Mouse (Mus musculus) liver, embryonic 13.5 days (tissue): Measurements from ENCODE around the gene Tmprss6. TPM values are rescaled to one million over a fixed set of nuclear protein-coding genes. Genes with fewer than 3 reads are reported as not detected.

ENCODE experiments used
- ATAC-seq: fragments of 200-750 bp; cut with Nextera tagmentation; 2 replicates; pipeline ENCODE4 v1.8.0; 2017; ENCODE audit warnings: low read depth, mild to moderate bottlenecking, moderate number of reproducible peaks, moderate library complexity
- DNase-seq: peaks from one replicate; pipeline ENCODE4 v3.0.0; 2022
- H3K27ac ChIP-seq: fragments of 300-500 bp; sonication (generic); 2 replicates; pipeline ENCODE4 v1.5.1; 2015; ENCODE audit warnings: moderate library complexity, mild to moderate bottlenecking, inconsistent platforms
- H3K27me3 ChIP-seq: fragments of 300-500 bp; sonication (generic); 2 replicates; pipeline ENCODE4 v1.6.1; 2015; ENCODE audit warnings: mild to moderate bottlenecking, inconsistent platforms
- H3K36me3 ChIP-seq: fragments of 300-500 bp; sonication (generic); 2 replicates; pipeline ENCODE4 v1.6.1; 2015; ENCODE audit warnings: mild to moderate bottlenecking, inconsistent platforms
- H3K4me1 ChIP-seq: fragments of 300-500 bp; sonication (generic); replicated peaks from 2 replicates; pipeline ENCODE4 v1.6.1; 2015; ENCODE audit warnings: inconsistent platforms
- H3K4me2 ChIP-seq: fragments of 300-500 bp; sonication (generic); 2 replicates; pipeline ENCODE4 v1.6.1; 2015; ENCODE audit warnings: inconsistent platforms, mild to moderate bottlenecking, moderate library complexity
- H3K4me3 ChIP-seq: fragments of 300-500 bp; sonication (generic); replicated peaks from 2 replicates; pipeline ENCODE4 v1.5.1; 2015; ENCODE audit warnings: mild to moderate bottlenecking, inconsistent platforms
- H3K9ac ChIP-seq: fragments of 300-500 bp; sonication (generic); 2 replicates; pipeline ENCODE4 v1.6.1; 2015; ENCODE audit warnings: mild to moderate bottlenecking, inconsistent platforms
- H3K9me3 ChIP-seq: fragments of 300-500 bp; sonication (generic); replicated peaks from 2 replicates; pipeline ENCODE4 v1.6.1; 2016; ENCODE audit warnings: inconsistent platforms
- WGBS: fragments of 180-500 bp; shearing (Covaris S2); methylation state at CpG from one replicate; pipeline ENCODE4 v1.1.7; 2015; ENCODE audit not compliant: insufficient replicate concordance; 5-methylcytosine and 5-hydroxymethylcytosine counted together
- polyA plus RNA-seq: library from polyadenylated mRNA; unstranded; fragments of >200 nt; fragmentation: Nextera tagmentation; extraction: Ambion mirVana; gene quantifications from 2 replicates; pipeline ENCODE4 v1.2.1, GENCODE M21; 2015

Gene Tmprss6
- polyA plus RNA-seq, 1 experiment from 2014 or later = 7.8 TPM

DNA sequence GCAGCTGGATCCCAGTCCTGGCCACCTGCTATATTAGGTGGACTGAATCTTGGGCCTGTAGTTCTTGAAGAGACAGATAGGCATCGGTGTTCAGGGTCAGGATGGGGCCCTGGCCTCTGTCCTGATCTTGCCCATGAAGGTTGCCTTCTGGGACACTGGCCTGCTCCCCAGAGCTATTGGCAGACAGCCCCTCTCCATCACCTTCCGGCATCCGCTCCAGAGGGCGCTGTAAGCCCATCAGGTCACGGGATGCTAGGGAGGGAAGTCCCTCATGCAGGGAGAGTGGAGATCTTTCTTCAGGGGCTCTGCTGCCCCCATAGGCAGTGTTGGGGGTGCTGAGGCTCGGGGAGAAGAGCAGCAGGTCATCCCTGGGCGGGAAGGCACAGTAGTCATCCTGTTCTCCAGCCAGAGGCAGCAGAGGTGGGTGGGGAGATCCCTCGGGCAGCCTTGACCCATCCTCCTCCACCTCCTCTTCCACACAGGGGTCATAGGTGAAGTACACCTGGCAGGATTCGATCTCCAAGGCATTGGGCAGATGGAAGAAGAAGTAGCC is 13.1 kb upstream of the Tmprss6 start:
- ATAC-seq (0 out of 2 replicates have a peak, but pooled peaks have one; percentile 15), DNase-seq (no peak)
- WGBS = 37% methylated on average over 9 of the region's 9 CpGs
- Histone ChIP-seq H3K9me3 (no peaks in the 10 kb centered on the region), H3K4me1 (peaks cover 9% of the 10 kb centered on the region), H3K4me3 (no peak overlapping the region), H3K4me2 (no peak overlapping the region), H3K36me3 (no peaks in the 10 kb centered on the region), H3K27ac (no peak overlapping the region), H3K9ac (no peak overlapping the region), H3K27me3 (0 out of 2 replicates have a peak, but pooled peaks cover 4% of the 10 kb centered on the region)

DNA sequence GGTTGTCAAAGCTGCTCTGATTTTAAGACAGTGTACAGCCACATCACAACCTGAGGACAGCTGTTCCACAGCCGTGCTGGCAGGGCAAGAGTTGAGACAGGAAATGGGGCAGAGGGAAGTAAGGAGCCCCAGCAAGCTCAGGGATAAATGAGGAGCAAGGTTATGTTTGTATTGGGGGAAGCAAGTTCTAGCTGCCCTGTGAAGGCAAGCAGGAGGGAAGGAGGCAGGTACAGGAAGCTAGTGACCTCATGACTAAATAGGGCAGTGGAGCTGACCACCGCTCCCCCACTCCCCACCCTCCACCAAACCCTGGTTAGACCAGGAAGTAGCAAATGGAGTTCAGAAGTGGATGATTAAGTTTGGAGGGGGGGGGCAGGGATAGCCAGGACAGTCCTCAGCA is 12.6 kb upstream of the Tmprss6 start:
- H3K36me3 ChIP-seq = no peaks in the 10 kb centered on the region
- 0 out of 2 replicates have a peak, but pooled peaks cover 4% of the 10 kb centered on the region for H3K27me3 ChIP-seq
- H3K4me3 ChIP-seq = no peak overlapping the region
- 14% methylated on average over 2 of the region's 2 CpGs for WGBS
- H3K4me2 ChIP-seq = no peak overlapping the region
- ATAC-seq (no peak), DNase-seq (no peak)
- no peak overlapping the region for H3K9ac ChIP-seq
- H3K27ac ChIP-seq = no peak overlapping the region
- H3K9me3 ChIP-seq = no peaks in the 10 kb centered on the region
- H3K4me1 ChIP-seq = peaks cover 9% of the 10 kb centered on the region

DNA sequence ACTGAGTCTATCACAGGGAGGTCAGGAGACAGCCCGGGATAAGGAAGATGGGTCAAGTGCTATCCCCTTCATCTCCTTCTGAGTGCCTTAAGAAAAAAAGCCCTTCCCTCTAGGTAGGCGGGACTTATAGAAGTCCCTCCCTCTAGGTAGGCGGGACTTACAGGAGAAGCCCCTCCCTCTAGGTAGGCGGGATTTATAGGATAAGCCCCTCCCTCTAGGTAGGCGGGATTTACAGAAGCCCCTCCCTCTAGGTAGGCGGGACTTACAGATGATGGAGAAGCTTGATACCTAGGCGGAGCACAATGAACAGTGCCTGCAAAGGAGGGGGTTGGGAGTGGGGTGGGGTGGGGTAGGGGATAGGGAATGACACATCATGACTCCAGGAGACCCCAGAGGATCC is 11.7 kb upstream of the Tmprss6 start:
- no peak overlapping the region for H3K27ac ChIP-seq
- H3K9ac ChIP-seq = no peak overlapping the region
- no peaks in the 10 kb centered on the region for H3K36me3 ChIP-seq
- H3K4me2 ChIP-seq = no peak overlapping the region
- no peak overlapping the region for H3K4me3 ChIP-seq
- 0 out of 2 replicates have a peak, but pooled peaks cover 4% of the 10 kb centered on the region for H3K27me3 ChIP-seq
- no peak for ATAC-seq
- peaks cover 9% of the 10 kb centered on the region for H3K4me1 ChIP-seq
- 53% methylated on average over 7 of the region's 7 CpGs for WGBS
- DNase-seq = no peak
- no peaks in the 10 kb centered on the region for H3K9me3 ChIP-seq

DNA sequence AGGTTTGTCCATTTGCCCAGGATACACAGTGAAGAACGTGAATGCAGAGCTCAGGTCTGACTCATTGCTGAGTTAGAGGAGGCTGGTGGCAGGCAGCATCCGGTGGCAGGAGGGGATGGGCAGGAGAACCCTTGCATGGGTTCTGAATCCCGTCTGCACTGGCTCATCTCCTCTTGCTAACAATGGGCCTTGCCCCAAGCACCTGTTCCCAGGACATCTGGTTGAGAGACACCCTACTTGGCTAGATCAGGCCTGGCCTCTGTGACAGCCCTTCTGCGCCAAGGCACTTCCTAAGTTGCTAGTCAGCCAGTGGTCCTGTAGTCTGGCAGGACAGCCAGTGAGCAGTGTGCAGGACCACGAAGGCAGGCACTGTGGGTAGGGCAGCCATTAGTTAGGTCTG is 11.0 kb upstream of the Tmprss6 start:
- 54% methylated on average over 5 of the region's 5 CpGs for WGBS
- no peak overlapping the region for H3K9ac ChIP-seq
- no peak overlapping the region for H3K27ac ChIP-seq
- ATAC-seq = no peak
- H3K4me2 ChIP-seq = no peak overlapping the region
- H3K4me1 ChIP-seq = peaks cover 9% of the 10 kb centered on the region
- H3K4me3 ChIP-seq = no peak overlapping the region
- no peaks in the 10 kb centered on the region for H3K9me3 ChIP-seq
- no peaks in the 10 kb centered on the region for H3K36me3 ChIP-seq
- H3K27me3 ChIP-seq = 0 out of 2 replicates have a peak, but pooled peaks cover 4% of the 10 kb centered on the region
- DNase-seq = no peak

DNA sequence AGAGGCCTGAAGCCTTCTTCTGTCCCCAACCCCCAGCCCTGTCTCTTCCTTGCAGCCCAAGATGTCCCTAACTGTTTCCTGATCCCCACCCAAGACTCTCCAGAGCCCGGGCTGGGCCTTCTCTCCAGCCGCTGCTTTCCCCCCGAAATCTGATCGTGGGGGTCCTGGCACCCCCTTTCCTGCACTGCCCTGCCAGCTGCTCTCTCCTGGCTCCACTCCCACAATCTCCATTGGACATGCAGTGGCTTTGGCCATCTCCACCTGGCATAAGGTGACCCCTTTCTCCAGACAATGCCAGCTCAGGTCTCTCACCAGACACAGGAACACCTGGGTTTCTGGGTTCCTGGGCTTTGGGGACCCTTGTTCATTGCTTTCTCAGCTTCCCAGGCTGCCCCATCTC is 9.6 kb upstream of the Tmprss6 start:
- Histone ChIP-seq H3K4me1 (peaks cover 9% of the 10 kb centered on the region), H3K27me3 (no peaks in the 10 kb centered on the region), H3K27ac (no peak overlapping the region), H3K9ac (no peak overlapping the region), H3K4me2 (no peak overlapping the region), H3K4me3 (no peak overlapping the region), H3K36me3 (no peaks in the 10 kb centered on the region), H3K9me3 (no peaks in the 10 kb centered on the region)
- ATAC-seq = no peak
- no peak for DNase-seq
- 74% methylated on average over 4 of the region's 4 CpGs for WGBS

DNA sequence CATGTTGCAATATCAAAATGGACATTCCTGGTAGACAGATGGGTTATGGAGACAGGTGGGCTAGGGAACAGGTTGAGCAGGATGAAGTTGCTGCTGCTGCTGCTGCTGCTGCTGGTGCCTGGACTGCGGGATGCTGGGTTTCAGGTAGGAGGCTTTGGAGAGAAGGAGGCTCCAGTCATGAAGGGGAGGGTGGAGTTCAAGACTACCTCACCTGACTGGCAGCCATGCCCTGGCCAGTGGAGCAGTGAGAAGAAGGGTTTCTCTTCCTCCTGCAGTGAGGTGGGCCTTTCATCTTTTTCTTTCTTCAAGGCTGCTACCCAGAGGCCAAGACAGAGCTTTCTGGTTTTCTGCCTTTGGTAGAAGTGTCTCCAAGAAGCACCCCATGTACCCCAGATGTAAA is 8.4 kb upstream of the Tmprss6 start:
- ATAC-seq (no peak), DNase-seq (no peak)
- Histone ChIP-seq H3K27me3 (no peaks in the 10 kb centered on the region), H3K9ac (no peak overlapping the region), H3K9me3 (no peaks in the 10 kb centered on the region), H3K4me2 (no peak overlapping the region), H3K4me3 (no peak overlapping the region), H3K36me3 (no peaks in the 10 kb centered on the region), H3K4me1 (peaks cover 11% of the 10 kb centered on the region), H3K27ac (no peak overlapping the region)
- WGBS = 46% methylated on average over 1 of the region's 1 CpGs

DNA sequence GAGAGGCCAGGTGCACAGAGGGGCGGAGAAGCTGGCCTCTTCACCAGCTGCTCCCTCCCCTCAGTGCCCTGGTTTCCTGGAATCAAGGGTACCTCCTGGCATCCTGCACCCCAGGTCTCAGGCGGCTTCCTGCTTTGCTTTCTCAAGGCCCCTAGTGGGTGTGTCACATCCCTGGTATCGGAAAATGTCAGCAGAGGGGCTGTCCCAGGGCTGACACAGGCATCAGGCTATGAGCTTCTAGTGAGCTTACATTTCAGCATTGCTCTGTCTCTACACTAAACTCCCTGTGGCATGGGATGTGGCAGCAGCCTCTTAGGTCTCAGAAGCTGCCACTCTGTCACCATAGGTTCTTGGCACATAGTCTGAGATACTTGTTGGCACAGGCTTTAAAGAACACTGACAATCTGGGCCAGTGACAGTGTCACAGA is 7.2 kb upstream of the Tmprss6 start:
- WGBS = 46% methylated on average over 3 of the region's 3 CpGs
- DNase-seq (no peak), ATAC-seq (no peak)
- H3K4me1 ChIP-seq = peaks cover 8% of the 10 kb centered on the region; the same call in 1 of the 2 replicates
- no peak overlapping the region for H3K4me3 ChIP-seq
- H3K27ac ChIP-seq = no peak overlapping the region
- H3K36me3 ChIP-seq = no peaks in the 10 kb centered on the region
- H3K27me3 ChIP-seq = no peaks in the 10 kb centered on the region
- H3K9ac ChIP-seq = no peak overlapping the region
- H3K9me3 ChIP-seq = no peaks in the 10 kb centered on the region
- no peak overlapping the region for H3K4me2 ChIP-seq

DNA sequence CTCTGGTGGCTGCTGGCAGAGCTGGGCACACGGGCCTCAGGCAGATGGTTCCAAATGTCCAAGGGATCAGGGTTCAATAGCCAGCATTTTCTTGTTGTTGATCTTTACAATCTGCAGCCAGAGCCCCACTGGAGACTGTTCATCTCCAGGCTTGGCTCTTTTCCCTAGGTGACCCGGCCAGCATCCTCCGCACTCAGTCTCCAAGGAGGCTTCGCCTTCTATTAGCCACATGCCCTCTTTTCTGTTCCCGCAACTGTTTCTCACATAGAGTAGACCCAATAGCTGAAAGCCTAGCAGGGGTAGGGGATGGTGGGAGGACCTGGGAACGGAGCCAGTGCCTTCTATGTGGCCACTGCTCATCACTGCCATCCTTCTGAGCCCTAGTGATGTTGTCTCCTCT is 5.0 kb upstream of the Tmprss6 start:
- no peaks in the 10 kb centered on the region for H3K9me3 ChIP-seq
- peaks cover 15% of the 10 kb centered on the region for H3K4me1 ChIP-seq
- H3K9ac ChIP-seq = no peak overlapping the region
- no peak overlapping the region for H3K4me2 ChIP-seq
- ATAC-seq (no peak), DNase-seq (no peak)
- H3K4me3 ChIP-seq = no peak overlapping the region
- H3K27me3 ChIP-seq = no peaks in the 10 kb centered on the region
- no peak overlapping the region for H3K27ac ChIP-seq
- WGBS = 68% methylated on average over 6 of the region's 6 CpGs
- no peaks in the 10 kb centered on the region for H3K36me3 ChIP-seq

DNA sequence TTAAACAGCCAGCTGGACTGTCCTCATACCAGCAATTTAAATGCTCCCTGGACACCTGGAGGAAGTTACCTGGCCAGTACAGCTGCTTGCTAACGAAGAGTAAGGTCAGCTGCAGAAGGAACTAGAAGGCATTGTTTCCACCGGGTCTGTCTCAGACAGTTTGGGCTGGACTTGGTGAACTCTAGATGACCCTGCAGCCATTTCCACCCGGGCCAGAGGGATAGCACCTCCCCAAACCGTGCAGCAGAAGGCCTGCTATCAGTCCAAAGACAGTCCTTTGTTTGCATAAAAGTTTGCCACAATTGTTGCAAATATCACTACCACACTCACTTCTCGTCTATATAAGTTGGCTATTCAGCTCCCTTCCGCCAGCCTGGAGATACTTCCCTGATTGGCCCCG is 3.5 kb upstream of the Tmprss6 start:
- no peaks in the 10 kb centered on the region for H3K36me3 ChIP-seq
- H3K27ac ChIP-seq = no peak overlapping the region
- DNase-seq = no peak
- no peaks in the 10 kb centered on the region for H3K9me3 ChIP-seq
- H3K4me1 ChIP-seq = peaks cover 15% of the 10 kb centered on the region
- H3K4me3 ChIP-seq = no peak overlapping the region
- H3K9ac ChIP-seq = no peak overlapping the region
- no peak overlapping the region for H3K4me2 ChIP-seq
- no peaks in the 10 kb centered on the region for H3K27me3 ChIP-seq
- no peak for ATAC-seq
- WGBS = 29% methylated on average over 7 of the region's 7 CpGs

DNA sequence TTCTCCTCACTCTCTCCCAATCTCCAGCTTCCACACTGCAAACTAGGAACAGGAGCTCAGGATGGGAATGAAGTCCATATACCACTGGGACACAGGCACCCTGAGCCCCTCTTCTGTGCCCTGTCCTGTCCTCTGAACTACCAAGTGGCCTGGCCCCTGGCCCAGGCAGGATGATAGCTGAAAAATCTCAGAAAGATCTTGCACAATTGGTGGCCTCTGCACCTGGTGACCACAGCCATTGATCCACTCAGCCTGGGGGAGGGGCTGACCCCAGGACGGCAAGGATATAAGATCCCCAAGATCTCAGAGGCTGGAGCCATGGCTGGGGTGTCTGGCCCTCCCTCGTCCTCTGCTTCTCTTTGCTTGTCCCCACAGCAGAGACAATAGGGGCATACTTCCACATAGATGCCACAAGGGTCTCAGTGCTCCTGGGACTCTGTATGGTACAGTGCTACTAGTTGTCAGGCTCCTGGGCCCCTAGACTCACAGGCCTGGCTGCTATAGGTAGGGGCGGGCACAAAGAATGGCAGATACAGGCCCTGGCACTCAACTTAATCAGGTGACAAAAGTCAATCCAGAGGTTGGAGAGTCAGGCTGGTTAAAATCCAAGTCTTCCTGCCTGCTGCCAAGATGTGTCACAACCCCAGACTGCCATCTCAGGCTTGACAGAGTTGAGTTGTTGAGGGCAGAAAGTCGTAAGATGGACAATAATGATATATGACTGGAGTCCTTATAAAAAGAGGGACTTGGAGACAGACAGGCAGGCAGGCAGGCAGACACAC is 2.3 kb upstream of the Tmprss6 start:
- H3K36me3 ChIP-seq = no peaks in the 10 kb centered on the region
- peaks cover 15% of the 10 kb centered on the region for H3K4me1 ChIP-seq
- no peak for DNase-seq
- WGBS = 60% methylated on average over 4 of the region's 4 CpGs
- H3K9ac ChIP-seq = no peak overlapping the region
- peak overlapping the region; percentile 43 for H3K27ac ChIP-seq
- H3K27me3 ChIP-seq = no peaks in the 10 kb centered on the region
- no peak overlapping the region for H3K4me3 ChIP-seq
- H3K4me2 ChIP-seq = no peak overlapping the region
- no peaks in the 10 kb centered on the region for H3K9me3 ChIP-seq
- ATAC-seq = peak; percentile 59

DNA sequence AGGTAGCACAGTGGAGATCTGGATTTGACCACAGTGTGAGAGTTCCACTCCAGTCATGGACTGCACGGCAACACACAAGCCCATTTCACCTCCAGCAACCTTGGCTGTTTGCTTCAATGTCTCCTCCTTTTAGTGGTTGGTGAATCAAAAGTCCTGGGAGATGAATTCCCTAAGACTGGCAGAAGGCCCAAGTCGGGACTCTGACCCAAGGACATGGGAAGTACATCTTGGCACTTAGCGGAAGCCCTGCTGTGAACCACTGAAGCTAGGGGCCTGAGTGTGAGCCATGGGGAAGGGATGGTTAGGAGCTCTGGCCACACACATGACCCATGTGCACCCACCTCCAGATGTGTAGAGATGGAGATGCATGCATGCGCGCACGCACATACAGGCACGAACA is 864 bp downstream of the Tmprss6 start:
- H3K9ac ChIP-seq = no peak overlapping the region
- WGBS = 78% methylated on average over 7 of the region's 7 CpGs
- peak overlapping the region; percentile 27; the same call in 1 of the 2 replicates for H3K4me3 ChIP-seq

DNA sequence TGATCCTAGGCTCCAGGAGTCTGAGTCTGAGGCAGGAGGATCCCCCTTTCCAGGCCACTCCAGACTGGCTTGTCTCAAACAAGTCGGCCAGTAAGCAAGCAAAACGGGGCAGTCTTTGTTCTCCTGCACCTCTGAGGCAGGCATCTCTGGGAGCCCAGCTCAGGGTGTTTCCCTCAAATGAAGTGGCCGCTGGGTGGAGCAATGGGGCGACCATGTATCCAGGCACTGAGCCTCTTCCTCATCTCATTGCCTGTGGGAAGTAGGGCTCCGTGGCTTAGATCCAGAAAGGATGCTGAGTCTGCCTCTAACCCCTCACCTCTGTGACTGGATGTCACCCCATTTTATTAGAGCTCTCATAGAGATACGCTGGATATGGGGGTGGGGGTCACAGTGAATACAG is 1.6 kb downstream of the Tmprss6 start:
- Histone ChIP-seq H3K36me3 (no peaks in the 10 kb centered on the region), H3K27me3 (no peaks in the 10 kb centered on the region), H3K9ac (no peak overlapping the region), H3K27ac (no peak overlapping the region), H3K4me3 (no peak overlapping the region), H3K9me3 (no peaks in the 10 kb centered on the region), H3K4me2 (peak overlapping the region; percentile 46), H3K4me1 (peaks cover 13% of the 10 kb centered on the region)
- no peak for DNase-seq
- no peak for ATAC-seq
- WGBS = 25% methylated on average over 6 of the region's 6 CpGs

More for the DNA sequence above, 864 bp downstream of the Tmprss6 start:
- no peak overlapping the region for H3K27ac ChIP-seq
- DNase-seq (no peak), ATAC-seq (no peak)
- H3K4me1 ChIP-seq = peaks cover 15% of the 10 kb centered on the region
- peak overlapping the region; percentile 46 for H3K4me2 ChIP-seq
- H3K36me3 ChIP-seq = no peaks in the 10 kb centered on the region
- H3K27me3 ChIP-seq = no peaks in the 10 kb centered on the region
- no peaks in the 10 kb centered on the region for H3K9me3 ChIP-seq
